Mouse (Mus musculus) liver, embryonic 14.5 days (tissue): ENCODE measurements around the gene Atp6v1b1.

Experiments
- CTCF ChIP-seq: IDR thresholded peaks from 2 replicates; pipeline ENCODE4 v1.5.1; 2016; ENCODE audit warnings: antibody characterized with exemption, low read depth, control low read depth
- EP300 ChIP-seq: IDR thresholded peaks from 2 replicates; pipeline ENCODE4 v1.6.1; 2016; ENCODE audit warnings: antibody characterized with exemption, low read depth

- TF ChIP-seq EP300 (no peak), CTCF (no peak)
Observed at GRCm38 (mm10) chr6:83802033-83802432, 59.2 kb downstream of the Atp6v1b1 start.
